Mouse (Mus musculus) bone marrow, adult 2 months (tissue): Measurements from ENCODE around the gene Abt1.

Experiments
- CTCF ChIP-seq: fragments of 200-500 bp; IDR thresholded peaks from 2 replicates; pipeline ENCODE4 v1.5.1; 2011; ENCODE audit warnings: low read length, control low read depth; ENCODE audit not compliant: control insufficient read depth, insufficient read depth
- POLR2A ChIP-seq: fragments of 200-500 bp; IDR thresholded peaks from 2 replicates; pipeline ENCODE4 v1.6.1; 2011; ENCODE audit warnings: low read depth, mild to moderate bottlenecking, control low read depth, low read length, borderline replicate concordance; ENCODE audit not compliant: control insufficient read depth

- TF ChIP-seq CTCF (no peak), POLR2A (no peak)
Measured at GRCm38 (mm10) chr13:23396246-23396703, 27.4 kb downstream of the Abt1 start.
